Mouse (Mus musculus) liver, adult (tissue): ENCODE data around the gene Tmem268.

Source experiments
- GATA4 ChIP-seq: IDR thresholded peaks from 2 replicates; pipeline ENCODE4 v1.6.1; 2014; ENCODE audit warnings: mild to moderate bottlenecking, low read length; ENCODE audit not compliant: insufficient replicate concordance

The Tmem268 gene

DNA sequence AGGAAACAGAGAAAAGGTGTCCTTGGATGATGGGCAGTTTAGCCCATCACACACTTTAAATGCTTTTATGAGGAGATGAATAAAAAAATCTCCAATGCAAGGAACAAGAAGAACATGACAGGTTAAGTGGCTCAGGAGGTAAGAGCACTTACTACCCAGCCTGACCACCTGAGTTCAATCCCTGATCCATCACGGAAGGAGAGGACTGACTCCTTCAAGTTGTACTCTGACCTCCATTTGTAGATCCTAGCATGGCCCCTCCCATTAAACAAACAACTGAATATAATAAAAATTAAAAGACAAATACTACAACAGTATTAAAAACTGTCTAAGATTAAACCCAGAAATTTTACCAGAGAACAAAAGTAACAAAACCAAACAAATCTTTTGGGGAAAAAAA, 47.4 kb downstream of the Tmem268 start:
- TF ChIP-seq GATA4 = no peak

- no peak for TF ChIP-seq GATA4
Measured at GRCm38 (mm10) chr4:63608391-63608790, 49.8 kb downstream of the Tmem268 start.

DNA sequence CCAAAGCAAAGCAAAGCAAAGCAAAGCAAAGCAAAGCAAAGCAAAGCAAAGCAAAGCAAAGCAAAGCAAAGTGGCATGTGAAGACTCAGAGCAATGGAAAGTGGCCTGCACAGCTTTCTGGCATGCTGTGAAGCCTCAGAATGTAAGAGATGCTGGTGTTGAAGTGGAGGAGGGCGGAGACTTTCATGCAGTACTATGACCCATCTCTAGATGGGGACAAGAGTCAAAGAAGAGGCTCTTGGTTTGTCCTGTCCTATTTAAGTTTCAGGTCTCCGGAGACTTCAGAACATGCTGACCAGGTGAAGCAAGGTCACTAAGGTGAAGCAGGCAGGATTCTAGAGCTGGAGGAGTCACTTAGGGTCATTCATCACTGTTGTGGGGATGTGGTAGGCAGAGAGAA, 63.3 kb downstream of the Tmem268 start:
- no peak for TF ChIP-seq GATA4

- TF ChIP-seq GATA4 = no peak
Measured at GRCm38 (mm10) chr4:63622378-63622835, 63.8 kb downstream of the Tmem268 start, which contains the start of gene Tex48. Gene Tex48, minus strand, starts transcription at chr4:63622428.

DNA sequence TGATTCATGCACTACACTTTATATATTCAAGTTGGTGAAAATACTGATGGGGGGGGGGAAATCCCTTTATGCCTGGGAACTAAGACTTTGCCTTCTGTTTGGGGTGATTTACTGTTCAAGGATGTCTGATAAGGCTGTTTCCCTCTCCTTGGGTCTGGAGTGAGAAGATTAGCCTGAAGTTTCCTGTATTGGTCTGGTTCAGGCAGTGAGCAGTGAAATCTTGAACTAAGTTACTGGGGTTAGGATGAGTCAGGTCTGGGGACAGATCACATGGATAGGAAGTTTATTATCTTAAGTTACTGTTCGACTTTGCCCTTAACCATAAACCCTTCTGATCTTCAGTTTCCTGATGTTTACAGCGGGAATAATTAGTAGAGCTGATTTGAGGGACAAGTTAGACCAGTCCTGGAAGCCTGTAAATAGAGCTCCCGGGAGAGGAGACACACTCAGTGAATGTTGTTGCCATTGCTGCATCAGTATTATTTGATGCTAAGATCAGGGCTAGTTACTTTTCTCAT, 67.0 kb downstream of the Tmem268 start:
- TF ChIP-seq GATA4 = peak; percentile 78

DNA sequence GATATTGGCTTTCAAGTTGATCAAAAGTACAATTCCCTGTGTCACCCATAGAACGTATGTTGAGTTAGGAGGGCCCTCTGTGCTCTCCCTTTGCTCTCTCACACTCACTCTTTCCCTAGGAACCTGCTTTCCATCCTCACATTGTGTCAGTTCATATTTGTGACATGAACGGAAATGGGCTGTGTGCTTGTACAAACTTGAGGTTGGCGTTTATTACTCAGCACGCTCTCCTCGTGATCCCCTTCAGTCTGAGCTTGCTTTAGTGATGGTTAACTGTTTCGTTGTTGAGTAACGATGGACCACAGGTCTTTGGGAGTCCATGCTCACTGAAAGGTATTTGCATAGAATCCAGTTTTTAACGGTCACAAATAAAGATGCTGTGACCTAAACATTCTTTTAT, 68.5 kb downstream of the Tmem268 start:
- TF ChIP-seq GATA4 = no peak

- no peak for TF ChIP-seq GATA4
Measured at GRCm38 (mm10) chr4:63633181-63633580, 74.6 kb downstream of the Tmem268 start.
